Mouse (Mus musculus): ENCODE data around the gene Psmd12.

DNA sequence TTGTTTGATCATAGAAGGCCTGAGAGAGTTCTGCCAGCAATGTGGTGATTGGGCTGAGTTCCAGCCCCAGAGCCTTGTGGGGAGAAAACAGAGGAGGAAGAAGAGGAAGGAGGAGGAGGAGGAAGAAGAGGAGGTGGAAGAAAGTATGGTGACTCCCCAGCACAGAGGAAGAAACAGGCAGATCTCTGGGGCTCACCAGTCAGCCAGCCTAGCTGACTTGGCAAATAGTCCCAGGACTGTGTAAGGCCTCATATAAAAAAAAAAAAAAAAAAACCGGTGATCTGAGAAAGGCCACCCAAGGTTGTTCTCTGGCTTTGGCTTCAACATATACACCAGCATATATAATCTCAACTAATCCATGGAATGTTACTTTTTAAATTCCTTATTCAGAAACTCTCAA is 13.3 kb upstream of the Psmd12 start:
- TF ChIP-seq POLR2A (IDR thresholded peaks at IDR 0.05; ENCODE audit: borderline replicate concordance, extremely low read depth, insufficient read depth, insufficient read length, poor library complexity, severe bottlenecking): no peak
- TF ChIP-seq CTCF (IDR thresholded peaks at IDR 0.05; ENCODE audit: borderline replicate concordance, extremely low read depth, insufficient read depth, insufficient read length): no peak

Measured in brain, embryonic 14.5 days (tissue).